Mouse (Mus musculus) CD4-positive naive resting alpha-beta T cell, adult 76 days (primary cell): ENCODE results near the gene Olfr1318. TPM values are rescaled to one million over a fixed set of nuclear protein-coding genes. Genes with fewer than 3 reads are reported as not detected.

ENCODE experiments used
- total RNA-seq: library from RNA; stranded (reverse); gene quantifications from one replicate; pipeline ENCODE4 v1.2.4, GENCODE M21; 2023

Gene Olfr1318
- total RNA-seq: not detected

GRCm38 (mm10) chr2:112153898-112154297, at the start of gene Olfr1318:
Gene Olfr1318, plus strand, starts transcription at chr2:112154198.

GRCm38 (mm10) chr2:112115340-112115739, 38.7 kb upstream of the Olfr1318 start, which contains the start of gene Olfr1315-ps1:
Gene Olfr1315-ps1, minus strand, starts transcription at chr2:112115440.

DNA sequence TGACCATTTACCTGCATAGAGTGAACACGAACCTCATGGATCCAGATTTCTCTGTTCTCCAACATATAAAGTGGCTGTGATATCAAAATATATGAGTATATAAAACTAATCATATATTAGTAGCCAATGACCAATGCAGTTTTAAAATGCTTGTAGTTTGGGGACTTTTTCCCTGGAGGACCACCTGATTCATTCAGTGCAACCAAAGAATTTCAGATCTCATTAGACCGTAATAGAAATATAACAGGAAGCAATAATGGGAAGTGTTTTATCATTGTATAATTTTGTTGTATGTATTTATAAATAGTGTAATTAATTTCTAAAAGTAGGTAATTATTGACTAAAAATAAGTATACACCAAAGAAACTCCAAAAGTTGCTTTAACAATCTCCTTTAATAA, 19.1 kb upstream of the Olfr1318 start, which contains the start of gene Olfr1316:
Gene Olfr1316, minus strand, starts transcription at position 101 of the 400 bp plus-strand sequence.

DNA sequence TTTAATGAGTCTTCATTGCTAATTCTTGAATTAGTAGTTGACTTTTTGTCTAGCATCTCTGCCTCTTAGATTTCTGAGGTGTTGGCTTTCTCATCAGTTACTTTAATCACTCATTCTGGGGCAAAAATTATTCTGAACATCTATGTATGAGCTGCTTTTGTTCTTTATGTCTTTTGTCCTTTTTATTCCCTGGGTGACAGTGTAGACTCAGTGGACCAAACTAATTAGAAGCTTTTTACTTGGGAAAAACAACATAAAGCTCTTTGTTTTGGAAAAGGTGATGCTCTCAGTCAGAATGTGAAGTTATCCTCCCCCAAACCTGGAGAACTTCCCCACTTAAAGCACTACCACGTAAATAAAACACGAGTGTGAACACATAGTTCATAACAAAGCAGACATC, 14.0 kb upstream of the Olfr1318 start, which contains the start of gene Olfr1317:
Gene Olfr1317, plus strand, starts transcription at position 301 of the 400 bp plus-strand sequence.

Other genes with a start within 250 kb of the Olfr1318 start
- not detected for gene Olfr1306, start 237.9 kb upstream of the Olfr1318 start, total RNA-seq
- gene Olfr1307, start 204.8 kb upstream of the Olfr1318 start, total RNA-seq: 0.12 TPM
- gene Olfr1308, start 189.3 kb upstream of the Olfr1318 start, total RNA-seq: not detected
- gene Olfr1309, start 163.9 kb upstream of the Olfr1318 start, total RNA-seq: not detected
- not detected for gene Olfr1310, start 141.5 kb upstream of the Olfr1318 start, total RNA-seq
- gene Olfr1311, start 129.8 kb upstream of the Olfr1318 start, total RNA-seq: not detected
- not detected for gene Olfr1312, start 104.0 kb upstream of the Olfr1318 start, total RNA-seq
- not detected for gene Olfr1313, start 76.4 kb upstream of the Olfr1318 start, total RNA-seq
- not detected for gene Olfr1314, start 57.4 kb upstream of the Olfr1318 start, total RNA-seq
- gene Olfr1315-ps1, start 38.8 kb upstream of the Olfr1318 start, total RNA-seq: not detected
- gene Olfr1316, start 19.2 kb upstream of the Olfr1318 start, total RNA-seq: not detected
- gene Olfr1317, start 13.9 kb upstream of the Olfr1318 start, total RNA-seq: not detected
- gene Lpcat4, start 85.3 kb downstream of the Olfr1318 start, total RNA-seq: 43.4 TPM
- not detected for gene Nutm1, start 105.1 kb downstream of the Olfr1318 start, total RNA-seq
- gene Nop10, start 107.7 kb downstream of the Olfr1318 start, total RNA-seq: 57.4 TPM
- gene Slc12a6, start 111.6 kb downstream of the Olfr1318 start, total RNA-seq: 126 TPM
- 0.50 TPM for gene Gm21985, start 112.1 kb downstream of the Olfr1318 start, total RNA-seq
- 32.6 TPM for gene Emc4, start 213.8 kb downstream of the Olfr1318 start, total RNA-seq
- gene Katnbl1, start 225.0 kb downstream of the Olfr1318 start, total RNA-seq: 15.2 TPM